Mouse (Mus musculus) cerebellum, adult 11-12 months (tissue): Measurements from ENCODE around the gene Ccin.

Source experiments
- DNase-seq: peaks from one replicate; pipeline ENCODE4 v3.0.0; 2022

The Ccin gene

DNA sequence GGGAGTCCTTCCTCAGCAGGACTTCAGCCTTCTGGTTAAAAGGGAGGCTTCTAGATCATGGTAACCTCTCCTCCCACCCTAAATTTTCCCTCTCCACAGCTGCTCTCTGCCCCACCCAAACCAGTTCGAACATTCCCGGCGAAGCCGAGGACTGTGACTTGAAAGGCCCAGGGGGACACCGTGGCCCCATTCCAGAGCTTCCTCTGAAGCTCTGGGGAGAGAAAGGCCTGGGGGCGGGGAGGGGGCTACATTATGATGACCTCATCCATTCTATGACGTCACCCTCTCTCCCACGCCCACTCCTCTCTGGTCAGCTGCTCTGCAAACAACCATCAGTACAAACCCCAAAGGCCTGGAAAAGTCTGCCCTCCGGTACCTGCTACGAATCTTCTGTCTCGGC lies at the start of gene Ccin:
Ccin (plus strand) TSS at position 303 of the 400 bp plus-strand sequence.
- DNase-seq, result no peak

DNA sequence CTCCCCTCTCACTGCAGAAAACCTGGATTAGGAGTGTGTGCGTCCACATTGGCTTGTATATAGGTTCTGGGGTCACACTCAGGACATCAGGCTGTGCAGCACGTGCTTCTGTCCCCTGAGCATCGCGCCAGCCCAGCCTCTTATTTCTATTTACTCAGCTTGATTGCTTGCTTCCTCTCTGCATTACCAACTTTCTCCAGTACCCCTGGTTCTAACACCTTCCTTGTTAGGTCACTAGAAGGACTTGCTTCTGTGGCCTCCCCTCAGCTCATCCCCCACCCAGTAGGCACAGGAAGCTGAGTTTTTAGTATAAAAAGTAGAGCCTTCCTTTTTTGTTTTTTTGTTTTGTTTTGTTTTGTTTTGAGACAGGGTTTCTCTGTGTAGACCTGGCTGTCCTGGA lies 47.1 kb upstream of the Ccin start:
- no peak for DNase-seq

- DNase-seq, result no peak
These were observed 46.3 kb upstream of the Ccin start for GRCm38 (mm10) chr4:43936749-43937674.

DNA sequence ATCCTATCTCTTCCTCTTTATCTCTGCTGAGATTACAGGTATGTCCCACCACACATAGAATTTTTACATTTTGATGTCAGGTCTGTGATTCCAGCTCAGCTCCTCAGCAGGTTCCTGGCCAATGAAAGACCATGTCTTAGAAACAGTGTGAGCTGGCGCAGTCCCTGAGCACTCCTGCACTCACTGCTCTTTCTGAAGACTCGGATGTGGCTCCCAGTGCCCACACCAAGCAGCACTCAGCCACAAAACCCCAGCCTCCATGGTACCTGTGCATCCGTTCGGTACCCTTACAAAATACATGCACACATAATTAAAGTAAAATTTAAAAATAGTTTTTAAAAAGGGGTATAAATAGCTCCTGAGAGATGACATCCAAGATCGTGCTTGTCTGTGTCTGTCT lies 42.0 kb upstream of the Ccin start:
- no peak for DNase-seq

GRCm38 (mm10) chr4:43942421-43942820 lies 40.9 kb upstream of the Ccin start:
- DNase-seq, result no peak

- no peak for DNase-seq
These were observed 35.7 kb upstream of the Ccin start for GRCm38 (mm10) chr4:43947571-43947970.

GRCm38 (mm10) chr4:43957292-43957845 lies 25.9 kb upstream of the Ccin start, which contains the start of gene Glipr2:
TSS of gene Glipr2 (plus strand) at chr4:43957401.
- DNase-seq, result no peak

GRCm38 (mm10) chr4:43957846-43958461 lies 25.3 kb upstream of the Ccin start:
- DNase-seq, result no peak

GRCm38 (mm10) chr4:43959523-43960179 lies 23.6 kb upstream of the Ccin start:
- no peak for DNase-seq

DNA sequence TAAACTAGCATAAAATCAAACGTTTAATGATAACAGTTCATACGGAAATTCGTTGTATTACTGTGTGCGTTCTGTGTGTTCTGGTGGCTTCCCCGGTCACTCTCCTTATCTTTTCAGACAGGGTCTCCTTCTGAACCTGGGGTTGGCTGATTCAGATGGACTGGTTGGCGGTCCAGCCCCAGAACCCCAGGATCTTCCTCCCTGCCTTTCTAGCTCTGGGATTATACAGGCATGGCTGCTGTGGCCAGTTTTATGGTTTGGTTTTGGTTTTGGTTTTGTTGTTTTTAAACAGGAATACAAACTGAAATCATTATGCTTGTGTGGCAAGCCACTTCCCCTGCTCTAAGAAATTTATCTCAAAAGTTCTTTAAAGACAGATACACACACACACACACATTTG lies 23.1 kb upstream of the Ccin start:
- DNase-seq, result no peak

- no peak for DNase-seq
These were observed 18.9 kb upstream of the Ccin start for GRCm38 (mm10) chr4:43964326-43964833.

DNA sequence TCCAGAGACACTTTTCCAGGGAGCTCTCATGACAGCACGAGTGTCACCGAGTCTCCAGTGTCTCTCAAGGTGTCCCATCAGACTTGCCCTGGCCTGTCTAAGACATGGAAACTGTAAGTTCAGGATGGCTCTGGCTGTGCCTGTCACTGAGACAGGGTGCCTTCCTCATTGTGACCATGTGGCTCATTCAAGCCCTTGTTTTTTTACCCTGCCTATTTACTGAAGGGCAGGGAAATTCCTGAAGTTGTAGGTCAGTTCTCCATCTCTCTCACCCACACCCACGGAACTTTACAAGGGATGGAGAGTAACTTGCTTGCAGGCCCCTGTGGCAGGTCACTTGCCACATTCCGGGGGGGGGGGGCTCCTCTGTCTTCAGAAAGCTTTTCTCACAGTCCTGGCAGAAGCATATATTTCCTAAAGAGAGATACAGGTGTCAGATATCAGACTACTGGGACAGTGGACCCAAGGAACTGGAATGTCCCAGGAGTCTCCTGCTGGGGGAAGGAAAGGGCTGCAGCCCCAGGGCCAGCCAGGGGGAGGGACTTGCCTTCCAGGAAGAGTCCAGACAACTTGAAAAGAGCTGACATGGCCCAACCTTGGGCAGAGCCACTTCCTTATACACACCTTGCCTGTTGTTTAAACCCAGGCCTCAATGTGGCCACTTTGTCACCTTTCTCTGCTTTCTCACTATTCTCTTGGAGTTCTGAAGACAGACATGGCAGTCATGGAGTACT lies 18.2 kb upstream of the Ccin start:
- DNase-seq, result no peak

GRCm38 (mm10) chr4:43965856-43966535 lies 17.3 kb upstream of the Ccin start:
- DNase-seq, result no peak

DNA sequence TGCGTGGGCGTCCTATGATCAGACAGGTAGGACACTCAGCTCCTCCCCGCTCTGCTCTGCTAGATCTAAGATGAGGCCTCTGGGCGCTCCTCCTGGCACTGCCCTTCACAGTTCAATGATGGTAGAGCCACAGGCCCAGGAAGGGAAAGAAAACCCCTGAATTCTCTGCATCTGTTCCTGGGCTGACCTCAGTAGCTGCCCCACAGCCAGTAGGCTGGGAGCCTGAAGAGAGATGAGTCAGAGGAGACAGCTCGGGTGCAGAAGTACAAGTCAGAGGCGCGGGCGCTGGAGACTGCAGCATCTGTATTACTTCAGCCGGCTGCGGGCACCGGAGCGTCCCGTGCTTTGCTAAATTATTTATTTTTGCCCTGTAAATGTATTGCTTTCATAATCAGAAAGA lies 14.6 kb upstream of the Ccin start:
- peak; percentile 43 for DNase-seq

- no peak for DNase-seq
These were observed 13.9 kb upstream of the Ccin start for GRCm38 (mm10) chr4:43969373-43969772.

GRCm38 (mm10) chr4:43970393-43971330 lies 12.6 kb upstream of the Ccin start:
- DNase-seq, result no peak

- DNase-seq, result no peak
These were observed 11.6 kb upstream of the Ccin start for GRCm38 (mm10) chr4:43971541-43972136.

- no peak for DNase-seq
These were observed 11.1 kb upstream of the Ccin start for GRCm38 (mm10) chr4:43972137-43972591.

GRCm38 (mm10) chr4:43973526-43973981 lies 9.7 kb upstream of the Ccin start:
- peak; percentile 49 for DNase-seq
